Mouse (Mus musculus) erythroblast, embryonic 14.5 days (primary cell): Measurements from ENCODE around the gene Tigar.

ENCODE experiments used
- GATA1 ChIP-seq: IDR thresholded peaks from 2 replicates; pipeline ENCODE4 v1.6.1; 2012; ENCODE audit warnings: low read length, inconsistent platforms, mixed read lengths
- TAL1 ChIP-seq: IDR thresholded peaks from 3 replicates; pipeline ENCODE4 v1.6.1; 2012; ENCODE audit warnings: low read length, inconsistent platforms, mixed read lengths

DNA sequence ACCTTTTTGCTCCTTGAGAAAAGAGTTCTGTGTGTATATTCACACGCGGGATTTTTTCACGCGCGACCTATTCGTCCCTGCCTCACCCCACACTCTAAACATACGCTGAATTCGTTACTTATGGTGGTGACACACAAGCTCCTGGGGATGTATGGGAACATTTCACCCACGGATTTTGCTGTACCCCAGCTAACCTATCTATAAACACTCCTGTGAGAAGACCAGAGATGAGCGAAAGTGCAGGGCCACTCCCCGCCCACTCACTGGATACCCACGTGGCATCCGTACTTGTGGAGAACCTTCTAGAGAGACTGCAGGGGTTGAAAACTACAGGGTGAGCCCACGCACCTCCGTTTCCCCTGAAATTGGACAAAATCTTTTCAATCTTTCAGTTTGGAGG is 46.1 kb upstream of the Tigar start:
- TF ChIP-seq TAL1 (no peak), GATA1 (no peak)
